Mouse (Mus musculus): ENCODE data around the gene Rag1.

Rag1 gene

GRCm38 (mm10) chr2:101591356-101591755 lies 57.9 kb downstream of the Rag1 start:
- no peak for DNase-seq (ENCODE audit: low spot score)

Measured in ovary, postnatal 14 days (tissue).